Comparison of ENCODE assay signal across 17 mouse cellular contexts in genomic region chr11:30723438-30723837, GRCm38 (mm10).
"Had no signal": no experiment of that assay in that cellular context is flagged by ENCODE, and none has a peak within 500 bp of the region (broad histone marks: within the 10 kb centered on the region; RNA-seq: fewer than 3 reads in every experiment).

No protein-coding gene starts in this region.

- H3K27me3 ChIP-seq: lung, embryonic 15.5 days; midbrain, embryonic 12.5 days; neural tube, embryonic 13.5 days; neural tube, embryonic 15.5 days had no signal

- H3K4me1 ChIP-seq: lung, embryonic 15.5 days; midbrain, embryonic 10.5 days; midbrain, embryonic 12.5 days; neural tube, embryonic 13.5 days; neural tube, embryonic 15.5 days had no signal

- H3K27ac ChIP-seq: liver, embryonic 14.5 days; lung, embryonic 15.5 days; midbrain, embryonic 10.5 days; midbrain, embryonic 12.5 days; neural tube, embryonic 13.5 days; neural tube, embryonic 15.5 days had no signal

- DNase-seq: lung, adult 2 months; lung, postnatal 14 days; lung, postnatal 4 days; midbrain, embryonic 14.5 days; retina, postnatal 1 day; right cerebral cortex, adult 18-20 months; right cerebral cortex, postnatal 14 days; thymus, adult 18-20 months; thymus, postnatal 14 days; thymus, postnatal 36 days had no signal

- H3K9ac ChIP-seq: liver, embryonic 14.5 days; lung, embryonic 15.5 days; midbrain, embryonic 12.5 days; neural tube, embryonic 13.5 days; neural tube, embryonic 15.5 days had no signal

- H3K36me3 ChIP-seq: lung, embryonic 15.5 days; midbrain, embryonic 10.5 days; midbrain, embryonic 12.5 days; neural tube, embryonic 13.5 days; neural tube, embryonic 15.5 days had no signal

- H3K9me3 ChIP-seq: lung, embryonic 15.5 days; midbrain, embryonic 10.5 days; midbrain, embryonic 12.5 days; neural tube, embryonic 13.5 days; neural tube, embryonic 15.5 days had no signal

- H3K4me3 ChIP-seq: lung, embryonic 15.5 days; midbrain, embryonic 10.5 days; midbrain, embryonic 12.5 days; myocyte; neural tube, embryonic 13.5 days; neural tube, embryonic 15.5 days had no signal
